Mouse (Mus musculus): ENCODE data around the gene Cacna2d2.

GRCm38 (mm10) chr9:107566855-107567254, 167.4 kb downstream of the Cacna2d2 start:
- no peak for TF ChIP-seq GATA1 (IDR thresholded peaks at IDR 0.05; ENCODE audit: low read length)
- no peak for TF ChIP-seq TAL1 (IDR thresholded peaks at IDR 0.05; ENCODE audit: low read length)
